Mouse (Mus musculus): ENCODE results near the gene Glrx. TPM values are rescaled to one million over a fixed set of nuclear protein-coding genes. Genes with fewer than 3 reads are reported as not detected.
A peak's percentile ranks its signal among the peaks of the same experiment; 100 is the strongest.

The Glrx gene
- 39.5 and 39.6 TPM in 2 replicates for polyA plus RNA-seq (2014; fragmentation: Nextera tagmentation; extraction: Ambion mirVana)

- no peaks in the 10 kb centered on the region for H3K27me3 ChIP-seq (ENCODE audit: control insufficient read depth, insufficient read depth, low read length)
- H3K27ac ChIP-seq (ENCODE audit: low read depth, low read length), result 0 out of 2 replicates have a peak within 1 kb of the TSS, but pooled peaks have one; percentile 50
- peak within 1 kb of the TSS; percentile 62 for H3K9ac ChIP-seq (ENCODE audit: low read length)
- WGBS, result under 1% methylated on average over 12 of the region's 12 CpGs
- H3K4me1 ChIP-seq (ENCODE audit: control insufficient read depth, insufficient read depth, low read length), result peaks cover 7% of the 10 kb centered on the region; the same call in 1 of the 2 replicates
- H3K4me2 ChIP-seq (ENCODE audit: low read depth), result peak within 1 kb of the TSS; percentile 50
- no peaks in the 10 kb centered on the region for H3K9me3 ChIP-seq (ENCODE audit: control insufficient read depth, low read length)
- peak within 1 kb of the TSS; percentile 50 for H3K4me3 ChIP-seq (ENCODE audit: low read depth, low read length)
- DNase-seq (ENCODE audit: low spot score) (peak; percentile 67), ATAC-seq (ENCODE audit: insufficient read depth, low FRiP score, low TSS enrichment) (peak; percentile 80)
- no peaks in the 10 kb centered on the region for H3K36me3 ChIP-seq (ENCODE audit: control insufficient read depth, insufficient read depth, low read length)
Measured at GRCm38 (mm10) chr13:75839719-75840481, at the start of gene Glrx. Gene Glrx (plus strand): TSS chr13:75839868.

- Histone ChIP-seq H3K36me3 (ENCODE audit: control insufficient read depth, insufficient read depth, low read length) (no peaks in the 10 kb centered on the region), H3K9me3 (ENCODE audit: control insufficient read depth, low read length) (no peaks in the 10 kb centered on the region), H3K4me2 (ENCODE audit: low read depth) (no peak overlapping the region), H3K9ac (ENCODE audit: low read length) (no peak overlapping the region), H3K27me3 (ENCODE audit: control insufficient read depth, insufficient read depth, low read length) (no peaks in the 10 kb centered on the region), H3K27ac (ENCODE audit: low read depth, low read length) (no peak overlapping the region), H3K4me3 (ENCODE audit: low read depth, low read length) (no peak overlapping the region), H3K4me1 (ENCODE audit: control insufficient read depth, insufficient read depth, low read length) (no peaks in the 10 kb centered on the region)
- 67% methylated on average over 1 of the region's 1 CpGs for WGBS
- ATAC-seq (ENCODE audit: insufficient read depth, low FRiP score, low TSS enrichment), result no peak
- DNase-seq (ENCODE audit: low spot score), result no peak
Measured at GRCm38 (mm10) chr13:75790550-75791205, 49.0 kb upstream of the Glrx start.

- DNase-seq (ENCODE audit: low spot score), result no peak
Measured at GRCm38 (mm10) chr13:75793863-75794629, 45.6 kb upstream of the Glrx start.

GRCm38 (mm10) chr13:75797369-75798141, 42.1 kb upstream of the Glrx start:
- 0 out of 2 replicates have a peak overlapping the region, but pooled peaks have one; percentile 19 for H3K4me2 ChIP-seq (ENCODE audit: low read depth)
- no peaks in the 10 kb centered on the region for H3K9me3 ChIP-seq (ENCODE audit: control insufficient read depth, low read length)
- H3K27ac ChIP-seq (ENCODE audit: low read depth, low read length), result no peak overlapping the region
- H3K4me1 ChIP-seq (ENCODE audit: control insufficient read depth, insufficient read depth, low read length), result no peaks in the 10 kb centered on the region
- H3K9ac ChIP-seq (ENCODE audit: low read length), result no peak overlapping the region
- DNase-seq (ENCODE audit: low spot score), result peak; percentile 87
- peak; percentile 93 for ATAC-seq (ENCODE audit: insufficient read depth, low FRiP score, low TSS enrichment)
- H3K4me3 ChIP-seq (ENCODE audit: low read depth, low read length), result no peak overlapping the region
- 38% methylated on average over 18 of the region's 18 CpGs for WGBS
- no peaks in the 10 kb centered on the region for H3K36me3 ChIP-seq (ENCODE audit: control insufficient read depth, insufficient read depth, low read length)
- H3K27me3 ChIP-seq (ENCODE audit: control insufficient read depth, insufficient read depth, low read length), result no peaks in the 10 kb centered on the region

More at GRCm38 (mm10) chr13:75793863-75794629, 45.6 kb upstream of the Glrx start:
- Histone ChIP-seq H3K9ac (ENCODE audit: low read length) (no peak overlapping the region), H3K4me1 (ENCODE audit: control insufficient read depth, insufficient read depth, low read length) (no peaks in the 10 kb centered on the region), H3K27me3 (ENCODE audit: control insufficient read depth, insufficient read depth, low read length) (no peaks in the 10 kb centered on the region), H3K4me3 (ENCODE audit: low read depth, low read length) (no peak overlapping the region), H3K4me2 (ENCODE audit: low read depth) (no peak overlapping the region), H3K36me3 (ENCODE audit: control insufficient read depth, insufficient read depth, low read length) (no peaks in the 10 kb centered on the region), H3K27ac (ENCODE audit: low read depth, low read length) (no peak overlapping the region), H3K9me3 (ENCODE audit: control insufficient read depth, low read length) (no peaks in the 10 kb centered on the region)
- WGBS, result 61% methylated on average over 6 of the region's 6 CpGs
- ATAC-seq (ENCODE audit: insufficient read depth, low FRiP score, low TSS enrichment), result no peak

GRCm38 (mm10) chr13:75798413-75799302, 41.0 kb upstream of the Glrx start:
- Histone ChIP-seq H3K4me2 (ENCODE audit: low read depth) (no peak overlapping the region), H3K9ac (ENCODE audit: low read length) (no peak overlapping the region), H3K27me3 (ENCODE audit: control insufficient read depth, insufficient read depth, low read length) (no peaks in the 10 kb centered on the region), H3K27ac (ENCODE audit: low read depth, low read length) (no peak overlapping the region), H3K9me3 (ENCODE audit: control insufficient read depth, low read length) (no peaks in the 10 kb centered on the region), H3K4me1 (ENCODE audit: control insufficient read depth, insufficient read depth, low read length) (no peaks in the 10 kb centered on the region), H3K4me3 (ENCODE audit: low read depth, low read length) (no peak overlapping the region), H3K36me3 (ENCODE audit: control insufficient read depth, insufficient read depth, low read length) (no peaks in the 10 kb centered on the region)
- DNase-seq (ENCODE audit: low spot score), result no peak
- no peak for ATAC-seq (ENCODE audit: insufficient read depth, low FRiP score, low TSS enrichment)
- 78% methylated on average over 7 of the region's 7 CpGs for WGBS

- no peak for DNase-seq (ENCODE audit: low spot score)
- Histone ChIP-seq H3K27me3 (ENCODE audit: control insufficient read depth, insufficient read depth, low read length) (no peaks in the 10 kb centered on the region), H3K36me3 (ENCODE audit: control insufficient read depth, insufficient read depth, low read length) (no peaks in the 10 kb centered on the region), H3K27ac (ENCODE audit: low read depth, low read length) (no peak overlapping the region), H3K4me1 (ENCODE audit: control insufficient read depth, insufficient read depth, low read length) (no peaks in the 10 kb centered on the region), H3K4me2 (ENCODE audit: low read depth) (no peak overlapping the region), H3K4me3 (ENCODE audit: low read depth, low read length) (no peak overlapping the region), H3K9ac (ENCODE audit: low read length) (no peak overlapping the region), H3K9me3 (ENCODE audit: control insufficient read depth, low read length) (no peaks in the 10 kb centered on the region)
- 93% methylated on average over 3 of the region's 3 CpGs for WGBS
- ATAC-seq (ENCODE audit: insufficient read depth, low FRiP score, low TSS enrichment), result no peak
Measured at GRCm38 (mm10) chr13:75799421-75799820, 40.2 kb upstream of the Glrx start.

- H3K4me3 ChIP-seq (ENCODE audit: low read depth, low read length), result no peak overlapping the region
- no peaks in the 10 kb centered on the region for H3K9me3 ChIP-seq (ENCODE audit: control insufficient read depth, low read length)
- H3K27ac ChIP-seq (ENCODE audit: low read depth, low read length), result no peak overlapping the region
- DNase-seq (ENCODE audit: low spot score) (no peak), ATAC-seq (ENCODE audit: insufficient read depth, low FRiP score, low TSS enrichment) (no peak)
- H3K4me1 ChIP-seq (ENCODE audit: control insufficient read depth, insufficient read depth, low read length), result no peaks in the 10 kb centered on the region
- 88% methylated on average over 1 of the region's 1 CpGs for WGBS
- no peak overlapping the region for H3K9ac ChIP-seq (ENCODE audit: low read length)
- no peak overlapping the region for H3K4me2 ChIP-seq (ENCODE audit: low read depth)
- H3K36me3 ChIP-seq (ENCODE audit: control insufficient read depth, insufficient read depth, low read length), result no peaks in the 10 kb centered on the region
- H3K27me3 ChIP-seq (ENCODE audit: control insufficient read depth, insufficient read depth, low read length), result no peaks in the 10 kb centered on the region
Measured at GRCm38 (mm10) chr13:75807969-75808368, 31.7 kb upstream of the Glrx start.

Data from neural tube, embryonic 11.5 days (tissue).